Mouse (Mus musculus): ENCODE data around the gene Lce6a. TPM values are rescaled to one million over a fixed set of nuclear protein-coding genes. Genes with fewer than 3 reads are reported as not detected.
A peak's percentile ranks its signal among the peaks of the same experiment; 100 is the strongest.

Gene Lce6a
- polyA plus RNA-seq (2016; fragmentation: Nextera tagmentation; extraction: Ambion mirVana): not detected in 2 replicates

- 86% methylated on average over 2 of the region's 2 CpGs for WGBS
- Histone ChIP-seq H3K9ac (no peak within 1 kb of the TSS), H3K27me3 (no peaks in the 10 kb centered on the region), H3K9me3 (no peaks in the 10 kb centered on the region), H3K4me2 (no peak within 1 kb of the TSS), H3K4me3 (replicated peaks) (no peak within 1 kb of the TSS), H3K4me1 (no peaks in the 10 kb centered on the region), H3K36me3 (replicated peaks) (no peaks in the 10 kb centered on the region), H3K27ac (no peak within 1 kb of the TSS)
- no peak for ATAC-seq (ENCODE audit: low FRiP score)
These were observed at the start of gene Lce6a for GRCm38 (mm10) chr3:92621560-92621959. Gene Lce6a, minus strand, starts transcription at chr3:92621660.

- Histone ChIP-seq H3K36me3 (replicated peaks) (no peaks in the 10 kb centered on the region), H3K4me3 (replicated peaks) (no peak within 1 kb of the TSS), H3K4me1 (no peaks in the 10 kb centered on the region), H3K27me3 (no peaks in the 10 kb centered on the region), H3K9me3 (no peaks in the 10 kb centered on the region), H3K27ac (no peak within 1 kb of the TSS), H3K4me2 (no peak within 1 kb of the TSS), H3K9ac (no peak within 1 kb of the TSS)
- no peak for ATAC-seq (ENCODE audit: low FRiP score)
These were observed 48.8 kb upstream of the Lce6a start, which contains the start of gene Lce1a2 for GRCm38 (mm10) chr3:92670215-92670614. Gene Lce1a2, minus strand, starts transcription at chr3:92670315.

- H3K4me3 ChIP-seq (replicated peaks): no peak within 1 kb of the TSS
- H3K4me2 ChIP-seq: no peak within 1 kb of the TSS
- H3K36me3 ChIP-seq (replicated peaks): no peaks in the 10 kb centered on the region
- no peak within 1 kb of the TSS for H3K27ac ChIP-seq
- no peaks in the 10 kb centered on the region for H3K4me1 ChIP-seq
- no peak for ATAC-seq (ENCODE audit: low FRiP score)
- no peak within 1 kb of the TSS for H3K9ac ChIP-seq
- H3K9me3 ChIP-seq: no peaks in the 10 kb centered on the region
- no peaks in the 10 kb centered on the region for H3K27me3 ChIP-seq
These were observed 35.4 kb upstream of the Lce6a start, which contains the start of gene Lce1b for GRCm38 (mm10) chr3:92656826-92657225. Gene Lce1b, minus strand, starts transcription at chr3:92656926.

GRCm38 (mm10) chr3:92648207-92648606, 26.7 kb upstream of the Lce6a start, which contains the start of gene Lce1a1:
Gene Lce1a1, minus strand, starts transcription at chr3:92648307.
- Histone ChIP-seq H3K4me3 (replicated peaks) (no peak within 1 kb of the TSS), H3K27me3 (no peaks in the 10 kb centered on the region), H3K27ac (no peak within 1 kb of the TSS), H3K4me2 (no peak within 1 kb of the TSS), H3K4me1 (no peaks in the 10 kb centered on the region), H3K36me3 (replicated peaks) (no peaks in the 10 kb centered on the region), H3K9me3 (no peaks in the 10 kb centered on the region), H3K9ac (no peak within 1 kb of the TSS)
- ATAC-seq (ENCODE audit: low FRiP score): no peak
- WGBS: 97% methylated on average over 1 of the region's 1 CpGs

GRCm38 (mm10) chr3:92639854-92640253, 18.4 kb upstream of the Lce6a start:
- Histone ChIP-seq H3K27me3 (no peaks in the 10 kb centered on the region), H3K27ac (no peak overlapping the region), H3K9ac (no peak overlapping the region), H3K4me3 (replicated peaks) (no peak overlapping the region), H3K4me2 (no peak overlapping the region), H3K36me3 (replicated peaks) (no peaks in the 10 kb centered on the region), H3K9me3 (no peaks in the 10 kb centered on the region), H3K4me1 (no peaks in the 10 kb centered on the region)
- ATAC-seq (ENCODE audit: low FRiP score): no peak
- 93% methylated on average over 15 of the region's 15 CpGs for WGBS

GRCm38 (mm10) chr3:92638653-92638991, 17.2 kb upstream of the Lce6a start:
- ATAC-seq (ENCODE audit: low FRiP score): no peak
- Histone ChIP-seq H3K27me3 (no peaks in the 10 kb centered on the region), H3K4me1 (no peaks in the 10 kb centered on the region), H3K27ac (no peak overlapping the region), H3K9ac (no peak overlapping the region), H3K9me3 (no peaks in the 10 kb centered on the region), H3K36me3 (replicated peaks) (no peaks in the 10 kb centered on the region), H3K4me3 (replicated peaks) (no peak overlapping the region), H3K4me2 (no peak overlapping the region)
- 68% methylated on average over 3 of the region's 3 CpGs for WGBS

GRCm38 (mm10) chr3:92637745-92638652, 16.5 kb upstream of the Lce6a start:
- Histone ChIP-seq H3K4me3 (replicated peaks) (no peak overlapping the region), H3K9ac (no peak overlapping the region), H3K4me1 (no peaks in the 10 kb centered on the region), H3K27ac (no peak overlapping the region), H3K27me3 (no peaks in the 10 kb centered on the region), H3K9me3 (no peaks in the 10 kb centered on the region), H3K4me2 (no peak overlapping the region), H3K36me3 (replicated peaks) (no peaks in the 10 kb centered on the region)
- 20% methylated on average over 1 of the region's 1 CpGs for WGBS
- peak; percentile 86; the same call in 1 of the 2 replicates for ATAC-seq (ENCODE audit: low FRiP score)

- H3K27ac ChIP-seq: no peak overlapping the region
- WGBS: 72% methylated on average over 1 of the region's 1 CpGs
- H3K4me2 ChIP-seq: no peak overlapping the region
- no peak overlapping the region for H3K4me3 ChIP-seq (replicated peaks)
- H3K36me3 ChIP-seq (replicated peaks): no peaks in the 10 kb centered on the region
- H3K4me1 ChIP-seq: no peaks in the 10 kb centered on the region
- no peak overlapping the region for H3K9ac ChIP-seq
- ATAC-seq (ENCODE audit: low FRiP score): no peak
- H3K27me3 ChIP-seq: no peaks in the 10 kb centered on the region
- H3K9me3 ChIP-seq: no peaks in the 10 kb centered on the region
These were observed 11.7 kb downstream of the Lce6a start for GRCm38 (mm10) chr3:92609804-92610203.

- H3K27ac ChIP-seq: no peak within 1 kb of the TSS
- no peaks in the 10 kb centered on the region for H3K36me3 ChIP-seq (replicated peaks)
- H3K4me3 ChIP-seq (replicated peaks): no peak within 1 kb of the TSS
- ATAC-seq (ENCODE audit: low FRiP score): no peak
- no peaks in the 10 kb centered on the region for H3K4me1 ChIP-seq
- no peaks in the 10 kb centered on the region for H3K27me3 ChIP-seq
- no peaks in the 10 kb centered on the region for H3K9me3 ChIP-seq
- no peak within 1 kb of the TSS for H3K4me2 ChIP-seq
- H3K9ac ChIP-seq: no peak within 1 kb of the TSS
These were observed 14.1 kb downstream of the Lce6a start, which contains the start of gene 2210017I01Rik for GRCm38 (mm10) chr3:92607392-92607791. Gene 2210017I01Rik, minus strand, starts transcription at chr3:92607492.

- ATAC-seq (ENCODE audit: low FRiP score): no peak
- Histone ChIP-seq H3K27me3 (no peaks in the 10 kb centered on the region), H3K4me2 (no peak overlapping the region), H3K9me3 (peaks cover 5% of the 10 kb centered on the region; the same call in 1 of the 2 replicates), H3K4me1 (no peaks in the 10 kb centered on the region), H3K27ac (no peak overlapping the region), H3K4me3 (replicated peaks) (no peak overlapping the region), H3K36me3 (replicated peaks) (no peaks in the 10 kb centered on the region), H3K9ac (no peak overlapping the region)
- 59% methylated on average over 1 of the region's 1 CpGs for WGBS
These were observed 19.3 kb downstream of the Lce6a start for GRCm38 (mm10) chr3:92602169-92602568.

- WGBS: 72% methylated on average over 1 of the region's 1 CpGs
These were observed 21.0 kb downstream of the Lce6a start for GRCm38 (mm10) chr3:92600456-92600855.

GRCm38 (mm10) chr3:92599973-92600372, 21.5 kb downstream of the Lce6a start:
- Histone ChIP-seq H3K4me2 (no peak overlapping the region), H3K27ac (no peak overlapping the region), H3K27me3 (no peaks in the 10 kb centered on the region), H3K4me1 (no peaks in the 10 kb centered on the region), H3K9me3 (peaks cover 5% of the 10 kb centered on the region; the same call in 1 of the 2 replicates), H3K9ac (no peak overlapping the region), H3K36me3 (replicated peaks) (no peaks in the 10 kb centered on the region), H3K4me3 (replicated peaks) (no peak overlapping the region)
- ATAC-seq (ENCODE audit: low FRiP score): no peak

More at GRCm38 (mm10) chr3:92600456-92600855, 21.0 kb downstream of the Lce6a start:
- Histone ChIP-seq H3K4me1 (no peaks in the 10 kb centered on the region), H3K9me3 (peaks cover 5% of the 10 kb centered on the region; the same call in 1 of the 2 replicates), H3K27me3 (no peaks in the 10 kb centered on the region), H3K4me3 (replicated peaks) (no peak overlapping the region), H3K36me3 (replicated peaks) (no peaks in the 10 kb centered on the region), H3K4me2 (no peak overlapping the region), H3K9ac (no peak overlapping the region), H3K27ac (no peak overlapping the region)
- ATAC-seq (ENCODE audit: low FRiP score): no peak

- peaks cover 5% of the 10 kb centered on the region; the same call in 1 of the 2 replicates for H3K9me3 ChIP-seq
- ATAC-seq (ENCODE audit: low FRiP score): no peak
- H3K4me3 ChIP-seq (replicated peaks): no peak overlapping the region
- no peaks in the 10 kb centered on the region for H3K36me3 ChIP-seq (replicated peaks)
- WGBS: 87% methylated on average over 2 of the region's 2 CpGs
- no peaks in the 10 kb centered on the region for H3K4me1 ChIP-seq
- H3K4me2 ChIP-seq: no peak overlapping the region
- H3K9ac ChIP-seq: no peak overlapping the region
- no peak overlapping the region for H3K27ac ChIP-seq
- no peaks in the 10 kb centered on the region for H3K27me3 ChIP-seq
These were observed 23.0 kb downstream of the Lce6a start for GRCm38 (mm10) chr3:92598429-92598828.
